Mouse (Mus musculus): ENCODE measurements around the gene Lyz2. TPM values are rescaled to one million over a fixed set of nuclear protein-coding genes. Genes with fewer than 3 reads are reported as not detected.
"Not testable (repeated sequence)": the region's sequence is repeated elsewhere in the genome, so short reads cannot be mapped to it uniquely, and the experiment has no call there.

Lyz2 gene
- polyA plus RNA-seq, 1 experiment from 2014 or later = 106 TPM

DNA sequence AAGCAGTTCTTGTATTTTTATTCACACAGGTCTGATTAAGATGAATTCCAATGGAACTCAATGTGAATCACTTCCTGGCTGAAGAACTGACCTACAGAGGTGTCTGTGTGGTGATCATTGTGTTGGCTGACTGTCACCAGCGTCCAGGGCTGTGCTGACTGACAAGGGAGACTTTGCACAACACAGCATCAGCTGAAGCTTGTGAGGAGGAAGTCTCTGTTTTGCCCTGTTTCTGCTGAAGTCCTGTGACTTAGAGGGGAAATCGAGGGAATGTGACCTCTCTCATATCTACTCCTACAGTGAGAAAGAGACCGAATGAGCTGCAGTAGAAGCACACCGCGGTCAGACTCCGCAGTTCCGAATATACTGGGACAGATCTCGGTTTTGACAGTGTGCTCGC is 4.3 kb downstream of the Lyz2 start:
- not testable (repeated sequence) for H3K27ac ChIP-seq (replicated peaks in 1 of 2; ENCODE audit: control insufficient read depth in 1 of 2, insufficient read depth in 1 of 2, low read depth in 2 of 2, low read length in 2 of 2); H3K4me1 ChIP-seq (ENCODE audit: control insufficient read depth in 2 of 2, insufficient read depth in 2 of 2, low read length in 2 of 2); H3K27me3 ChIP-seq (ENCODE audit: control insufficient read depth, insufficient read depth, low read length); H3K9ac ChIP-seq (ENCODE audit: low read length); H3K9me3 ChIP-seq (ENCODE audit: control insufficient read depth, low read length); H3K4me2 ChIP-seq (ENCODE audit: low read length); H3K36me3 ChIP-seq (ENCODE audit: control insufficient read depth, insufficient read depth, low read length); H3K4me3 ChIP-seq (ENCODE audit: control insufficient read depth in 1 of 2, insufficient read depth in 1 of 2, low read depth in 1 of 2, low read length in 2 of 2); ATAC-seq (ENCODE audit: insufficient number of reproducible peaks, insufficient read depth, low FRiP score, low read depth)
- 64% methylated on average over 9 of the region's 9 CpGs for WGBS

DNA sequence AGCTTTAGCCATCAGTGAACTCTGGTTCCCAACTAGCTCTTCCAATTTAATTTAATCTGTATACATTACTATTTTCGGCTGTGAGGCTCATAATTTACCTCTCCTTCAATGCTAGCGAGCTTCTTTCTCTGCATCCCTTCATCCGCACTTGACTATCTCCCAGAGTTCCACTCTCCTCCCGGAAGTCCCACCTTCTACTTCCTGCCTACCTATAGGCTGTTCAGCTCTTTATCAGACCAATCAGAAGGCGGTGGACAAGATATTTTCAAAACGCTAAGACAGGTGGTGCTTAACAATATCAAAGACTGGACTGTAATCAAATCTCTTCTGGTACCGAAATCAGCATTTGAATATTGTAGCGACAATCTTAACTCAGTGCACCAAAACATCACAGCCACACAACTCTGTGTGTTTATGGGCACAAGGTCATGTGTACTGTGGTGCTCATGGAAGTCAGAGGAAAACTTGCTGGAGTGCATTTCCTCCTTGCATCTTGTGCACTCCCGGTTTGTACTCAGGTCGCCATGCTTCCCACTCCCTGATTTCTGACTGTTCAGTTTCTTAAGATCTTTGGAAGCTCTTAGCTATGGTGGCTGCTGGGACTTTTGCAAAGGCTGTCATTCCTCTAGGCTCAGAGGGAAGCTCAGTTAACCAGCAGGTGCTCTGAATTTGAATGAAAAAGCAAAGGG is 6.3 kb downstream of the Lyz2 start:
- Histone ChIP-seq H3K4me2 (ENCODE audit: low read length) (no peak overlapping the region), H3K9me3 (ENCODE audit: control insufficient read depth, low read length) (no peaks in the 10 kb centered on the region), H3K27ac (replicated peaks in 1 of 2; ENCODE audit: control insufficient read depth in 1 of 2, insufficient read depth in 1 of 2, low read depth in 2 of 2, low read length in 2 of 2) (no peak overlapping the region), H3K36me3 (ENCODE audit: control insufficient read depth, insufficient read depth, low read length) (no peaks in the 10 kb centered on the region), H3K9ac (ENCODE audit: low read length) (no peak overlapping the region), H3K4me3 (ENCODE audit: control insufficient read depth in 1 of 2, insufficient read depth in 1 of 2, low read depth in 1 of 2, low read length in 2 of 2) (no peak overlapping the region), H3K4me1 (ENCODE audit: control insufficient read depth in 2 of 2, insufficient read depth in 2 of 2, low read length in 2 of 2) (peaks cover 0 to 6% of the 10 kb centered on the region in 2 experiments; a peak in 2 of 4 replicates), H3K27me3 (ENCODE audit: control insufficient read depth, insufficient read depth, low read length) (no peaks in the 10 kb centered on the region)
- WGBS = 80% methylated on average over 10 of the region's 10 CpGs
- ATAC-seq (ENCODE audit: insufficient number of reproducible peaks, insufficient read depth, low FRiP score, low read depth) = no peak

DNA sequence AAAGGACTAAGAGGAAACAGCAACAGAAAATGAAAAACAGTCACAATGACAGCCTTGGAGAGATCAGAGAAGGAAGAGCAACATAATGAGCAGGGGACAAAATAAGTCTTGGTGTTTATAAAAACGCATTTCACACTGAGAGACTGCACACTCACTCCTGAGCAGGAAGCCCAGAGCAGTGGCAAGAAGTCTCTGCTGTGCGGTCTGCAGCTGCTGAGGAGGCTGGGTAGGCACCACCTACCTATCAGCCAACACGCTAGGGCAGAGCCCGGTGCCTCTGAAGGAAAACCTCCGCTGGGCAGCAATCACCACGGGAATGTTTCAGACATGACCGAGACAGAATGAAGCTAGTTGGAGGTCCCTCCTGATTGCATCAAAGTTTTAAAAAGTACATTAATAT is 7.5 kb downstream of the Lyz2 start:
- 74% methylated on average over 3 of the region's 7 CpGs for WGBS
- ATAC-seq (ENCODE audit: insufficient number of reproducible peaks, insufficient read depth, low FRiP score, low read depth); H3K27me3 ChIP-seq (ENCODE audit: control insufficient read depth, insufficient read depth, low read length): not testable (repeated sequence)

DNA sequence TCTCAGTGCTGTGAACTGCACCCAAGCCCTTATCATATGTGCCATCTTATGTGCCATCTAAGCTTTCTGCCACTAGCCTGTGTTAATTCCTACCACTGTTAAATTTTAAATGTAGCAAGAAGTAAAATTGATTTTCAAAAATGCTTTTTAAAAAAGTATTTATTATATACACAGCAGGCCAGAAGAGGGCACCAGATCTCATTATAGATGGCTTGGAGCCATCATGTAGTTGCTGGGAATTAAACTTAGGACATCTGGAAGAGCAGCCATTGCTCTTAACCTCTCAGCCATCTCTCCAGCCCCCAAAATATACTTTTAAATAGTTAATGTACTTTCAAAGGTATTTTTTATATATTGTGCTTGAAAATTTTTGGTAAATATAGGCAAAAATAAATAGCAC is 10.1 kb downstream of the Lyz2 start:
- ATAC-seq (ENCODE audit: insufficient number of reproducible peaks, insufficient read depth, low FRiP score, low read depth) = no peak
- no peaks in the 10 kb centered on the region for H3K9me3 ChIP-seq (ENCODE audit: control insufficient read depth, low read length)
- no peaks in the 10 kb centered on the region for H3K27me3 ChIP-seq (ENCODE audit: control insufficient read depth, insufficient read depth, low read length)

More for the DNA sequence above, 7.5 kb downstream of the Lyz2 start:
- H3K4me3 ChIP-seq (ENCODE audit: control insufficient read depth in 1 of 2, insufficient read depth in 1 of 2, low read depth in 1 of 2, low read length in 2 of 2); H3K4me2 ChIP-seq (ENCODE audit: low read length); H3K36me3 ChIP-seq (ENCODE audit: control insufficient read depth, insufficient read depth, low read length); H3K4me1 ChIP-seq (ENCODE audit: control insufficient read depth in 2 of 2, insufficient read depth in 2 of 2, low read length in 2 of 2); H3K9ac ChIP-seq (ENCODE audit: low read length); H3K9me3 ChIP-seq (ENCODE audit: control insufficient read depth, low read length); H3K27ac ChIP-seq (replicated peaks in 1 of 2; ENCODE audit: control insufficient read depth in 1 of 2, insufficient read depth in 1 of 2, low read depth in 2 of 2, low read length in 2 of 2): not testable (repeated sequence)

DNA sequence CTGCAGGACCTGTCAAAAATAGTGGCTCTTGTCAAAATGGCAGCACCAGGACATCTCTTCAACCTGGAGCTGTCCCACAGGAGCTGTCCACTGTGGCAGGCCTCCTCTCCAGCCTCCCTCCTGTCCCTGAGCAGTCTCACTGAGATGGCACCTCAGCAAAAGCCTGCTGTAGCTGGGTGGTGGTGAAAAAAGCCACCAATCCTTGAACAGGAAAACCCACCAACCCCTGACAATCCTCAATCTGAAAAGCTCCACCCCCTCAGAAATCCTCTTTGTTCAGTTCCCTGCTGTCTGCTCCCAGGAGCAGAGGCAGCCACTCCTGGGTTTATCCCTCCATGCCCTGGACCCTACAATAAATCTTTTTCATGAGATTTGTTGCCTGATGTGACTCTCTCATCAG is 22.3 kb downstream of the Lyz2 start:
- ATAC-seq (ENCODE audit: insufficient number of reproducible peaks, insufficient read depth, low FRiP score, low read depth) = no peak
- H3K36me3 ChIP-seq (ENCODE audit: control insufficient read depth, insufficient read depth, low read length) = no peaks in the 10 kb centered on the region
- no peaks in the 10 kb centered on the region for H3K4me1 ChIP-seq (ENCODE audit: control insufficient read depth in 2 of 2, insufficient read depth in 2 of 2, low read length in 2 of 2)

More for the DNA sequence above, 10.1 kb downstream of the Lyz2 start:
- H3K4me1 ChIP-seq (ENCODE audit: control insufficient read depth in 2 of 2, insufficient read depth in 2 of 2, low read length in 2 of 2) = no peaks in the 10 kb centered on the region; a peak in 1 of 4 replicates
- H3K36me3 ChIP-seq (ENCODE audit: control insufficient read depth, insufficient read depth, low read length) = no peaks in the 10 kb centered on the region
- no peak overlapping the region for H3K27ac ChIP-seq (replicated peaks in 1 of 2; ENCODE audit: control insufficient read depth in 1 of 2, insufficient read depth in 1 of 2, low read depth in 2 of 2, low read length in 2 of 2)
- H3K4me2 ChIP-seq (ENCODE audit: low read length) = no peak overlapping the region
- H3K4me3 ChIP-seq (ENCODE audit: control insufficient read depth in 1 of 2, insufficient read depth in 1 of 2, low read depth in 1 of 2, low read length in 2 of 2) = no peak overlapping the region
- no peak overlapping the region for H3K9ac ChIP-seq (ENCODE audit: low read length)

DNA sequence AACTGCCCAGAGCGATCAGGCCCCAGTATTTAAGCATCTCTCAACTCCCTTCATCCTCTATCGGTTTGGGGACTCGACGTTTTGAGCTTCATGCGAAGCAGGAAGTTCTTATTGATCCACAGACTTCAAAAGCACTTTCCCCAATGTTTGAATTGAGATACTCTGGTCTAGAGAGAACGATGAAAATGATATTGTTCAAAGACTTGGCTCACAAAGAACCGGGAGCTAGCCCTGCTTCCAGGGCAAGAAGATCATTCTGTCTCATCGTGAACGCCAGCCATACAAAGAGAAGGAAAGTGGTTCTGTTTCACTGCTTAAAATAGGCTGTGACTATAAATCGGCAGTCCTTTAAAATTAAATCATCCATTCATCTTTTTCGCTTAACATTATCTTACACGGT is 43.5 kb downstream of the Lyz2 start, which contains the start of gene 9530003J23Rik:
TSS of gene 9530003J23Rik (minus strand) at position 101 of the 400 bp plus-strand sequence.
- Histone ChIP-seq H3K4me2 (ENCODE audit: low read length) (no peak within 1 kb of the TSS), H3K9ac (ENCODE audit: low read length) (no peak within 1 kb of the TSS), H3K4me3 (ENCODE audit: control insufficient read depth in 1 of 2, insufficient read depth in 1 of 2, low read depth in 1 of 2, low read length in 2 of 2) (no peak within 1 kb of the TSS), H3K27me3 (ENCODE audit: control insufficient read depth, insufficient read depth, low read length) (no peaks in the 10 kb centered on the region), H3K36me3 (ENCODE audit: control insufficient read depth, insufficient read depth, low read length) (no peaks in the 10 kb centered on the region), H3K27ac (replicated peaks in 1 of 2; ENCODE audit: control insufficient read depth in 1 of 2, insufficient read depth in 1 of 2, low read depth in 2 of 2, low read length in 2 of 2) (no peak within 1 kb of the TSS), H3K9me3 (ENCODE audit: control insufficient read depth, low read length) (no peaks in the 10 kb centered on the region), H3K4me1 (ENCODE audit: control insufficient read depth in 2 of 2, insufficient read depth in 2 of 2, low read length in 2 of 2) (no peaks in the 10 kb centered on the region)
- 84% methylated on average over 12 of the region's 12 CpGs for WGBS
- ATAC-seq (ENCODE audit: insufficient number of reproducible peaks, insufficient read depth, low FRiP score, low read depth) = no peak

More for the DNA sequence above, 22.3 kb downstream of the Lyz2 start:
- Histone ChIP-seq H3K9ac (ENCODE audit: low read length) (no peak overlapping the region), H3K27me3 (ENCODE audit: control insufficient read depth, insufficient read depth, low read length) (no peaks in the 10 kb centered on the region), H3K4me2 (ENCODE audit: low read length) (no peak overlapping the region), H3K9me3 (ENCODE audit: control insufficient read depth, low read length) (0 out of 2 replicates have a peak, but pooled peaks cover 5% of the 10 kb centered on the region), H3K4me3 (ENCODE audit: control insufficient read depth in 1 of 2, insufficient read depth in 1 of 2, low read depth in 1 of 2, low read length in 2 of 2) (no peak overlapping the region), H3K27ac (replicated peaks in 1 of 2; ENCODE audit: control insufficient read depth in 1 of 2, insufficient read depth in 1 of 2, low read depth in 2 of 2, low read length in 2 of 2) (no peak overlapping the region)

DNA sequence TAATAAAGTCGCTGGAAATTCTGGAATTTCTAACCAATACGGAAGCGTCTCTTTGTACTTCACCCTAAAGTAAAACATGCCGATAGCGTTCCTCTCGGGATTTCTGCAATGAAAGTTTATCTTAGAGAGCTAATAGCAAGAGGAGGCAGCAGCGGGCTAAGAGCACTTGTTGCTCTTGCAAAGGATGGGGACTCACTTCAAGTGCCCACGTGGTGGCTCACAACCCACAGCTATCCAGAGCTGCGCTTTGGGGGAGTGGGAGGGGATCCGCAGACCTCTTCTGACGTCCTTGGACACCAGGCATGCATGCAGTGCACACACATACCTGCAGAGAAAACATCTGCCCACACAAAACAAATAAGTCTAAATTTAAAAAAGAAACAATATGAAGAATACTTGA is 46.3 kb downstream of the Lyz2 start:
- Histone ChIP-seq H3K9me3 (ENCODE audit: control insufficient read depth, low read length) (no peaks in the 10 kb centered on the region), H3K27me3 (ENCODE audit: control insufficient read depth, insufficient read depth, low read length) (no peaks in the 10 kb centered on the region), H3K4me2 (ENCODE audit: low read length) (peak overlapping the region; percentile 39), H3K36me3 (ENCODE audit: control insufficient read depth, insufficient read depth, low read length) (no peaks in the 10 kb centered on the region), H3K4me1 (ENCODE audit: control insufficient read depth in 2 of 2, insufficient read depth in 2 of 2, low read length in 2 of 2) (no peaks in the 10 kb centered on the region), H3K27ac (replicated peaks in 1 of 2; ENCODE audit: control insufficient read depth in 1 of 2, insufficient read depth in 1 of 2, low read depth in 2 of 2, low read length in 2 of 2) (no peak overlapping the region), H3K9ac (ENCODE audit: low read length) (no peak overlapping the region), H3K4me3 (ENCODE audit: control insufficient read depth in 1 of 2, insufficient read depth in 1 of 2, low read depth in 1 of 2, low read length in 2 of 2) (no peak overlapping the region)
- WGBS = 32% methylated on average over 11 of the region's 11 CpGs
- ATAC-seq (ENCODE audit: insufficient number of reproducible peaks, insufficient read depth, low FRiP score, low read depth) = no peak

DNA sequence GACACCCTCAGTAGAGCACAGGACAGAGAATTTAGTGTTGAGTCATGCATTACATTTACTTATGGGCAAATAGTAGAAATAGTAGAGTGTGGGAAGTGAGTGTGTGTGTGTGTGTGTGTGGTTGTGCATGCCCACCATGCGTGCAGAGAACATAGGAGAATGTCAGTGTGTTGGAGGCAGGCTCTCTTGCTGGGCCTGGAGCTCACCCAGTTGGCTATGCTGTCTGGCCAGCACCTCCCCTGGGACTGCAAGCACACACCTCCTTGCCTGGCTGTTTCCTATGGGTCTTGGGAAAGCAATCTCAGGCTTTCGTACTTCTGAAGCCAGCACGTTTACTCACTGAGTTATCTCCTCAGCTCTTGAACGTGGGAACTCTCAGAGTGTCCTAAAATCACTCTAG is 47.3 kb downstream of the Lyz2 start:
- no peak overlapping the region for H3K27ac ChIP-seq (replicated peaks in 1 of 2; ENCODE audit: control insufficient read depth in 1 of 2, insufficient read depth in 1 of 2, low read depth in 2 of 2, low read length in 2 of 2)
- WGBS = 52% methylated on average over 4 of the region's 4 CpGs
- no peaks in the 10 kb centered on the region for H3K27me3 ChIP-seq (ENCODE audit: control insufficient read depth, insufficient read depth, low read length)
- H3K9me3 ChIP-seq (ENCODE audit: control insufficient read depth, low read length) = no peaks in the 10 kb centered on the region
- H3K4me2 ChIP-seq (ENCODE audit: low read length) = no peak overlapping the region
- no peaks in the 10 kb centered on the region for H3K4me1 ChIP-seq (ENCODE audit: control insufficient read depth in 2 of 2, insufficient read depth in 2 of 2, low read length in 2 of 2)
- no peak overlapping the region for H3K9ac ChIP-seq (ENCODE audit: low read length)
- H3K4me3 ChIP-seq (ENCODE audit: control insufficient read depth in 1 of 2, insufficient read depth in 1 of 2, low read depth in 1 of 2, low read length in 2 of 2) = no peak overlapping the region
- H3K36me3 ChIP-seq (ENCODE audit: control insufficient read depth, insufficient read depth, low read length) = no peaks in the 10 kb centered on the region
- ATAC-seq (ENCODE audit: insufficient number of reproducible peaks, insufficient read depth, low FRiP score, low read depth) = no peak
